Mouse (Mus musculus) ovary, postnatal 14 days (tissue): Measurements from ENCODE around the gene Slc6a20b.
A peak's percentile ranks its signal among the peaks of the same experiment; 100 is the strongest.
"Not testable (repeated sequence)": the region's sequence is repeated elsewhere in the genome, so short reads cannot be mapped to it uniquely, and the experiment has no call there.

Experiments
- DNase-seq: peaks from one replicate; pipeline ENCODE4 v3.0.0; 2022; ENCODE audit warnings: low spot score

Gene Slc6a20b

DNA sequence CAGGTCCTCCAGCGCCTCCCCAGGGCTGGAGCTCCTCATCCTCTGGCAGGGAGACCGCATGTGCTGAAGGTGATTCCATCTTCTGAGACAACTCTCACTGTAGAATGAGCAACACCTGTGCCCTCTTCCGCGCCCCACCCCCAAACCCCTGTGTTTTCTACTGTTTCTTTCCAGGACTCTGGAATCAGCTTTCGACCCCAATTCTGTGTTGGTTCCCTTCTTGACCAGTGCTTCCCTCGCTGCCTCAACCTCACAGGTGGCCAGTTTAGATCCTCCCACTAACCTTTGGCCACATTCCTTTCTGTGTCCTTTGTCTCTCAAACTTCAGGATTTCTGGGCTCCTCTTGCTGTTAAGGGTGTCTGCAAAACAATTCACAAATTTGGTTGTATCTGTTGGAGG is at the start of gene Slc6a20b:
Gene Slc6a20b, minus strand, starts transcription at position 285 of the 400 bp plus-strand sequence.
- no peak for DNase-seq

DNA sequence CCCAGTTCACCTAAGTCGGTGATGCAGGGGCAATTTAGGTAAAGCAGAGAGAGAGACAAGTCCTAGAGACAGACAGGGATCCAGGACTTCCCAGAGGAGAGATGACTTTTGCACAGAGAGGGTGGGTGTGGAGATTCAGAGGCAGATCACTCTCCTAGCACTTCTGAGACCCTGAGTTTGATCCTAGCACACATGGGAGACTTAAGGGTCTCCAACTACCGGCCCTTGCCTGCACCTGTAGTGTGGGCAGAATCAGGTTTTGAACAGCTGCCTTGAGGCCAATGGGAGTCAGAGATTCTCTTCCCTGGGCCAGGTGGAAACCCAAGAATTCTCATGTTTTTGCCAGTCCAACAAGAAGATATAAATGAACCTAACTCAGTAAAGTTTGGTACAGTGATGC is 46.8 kb upstream of the Slc6a20b start:
- DNase-seq = no peak

DNA sequence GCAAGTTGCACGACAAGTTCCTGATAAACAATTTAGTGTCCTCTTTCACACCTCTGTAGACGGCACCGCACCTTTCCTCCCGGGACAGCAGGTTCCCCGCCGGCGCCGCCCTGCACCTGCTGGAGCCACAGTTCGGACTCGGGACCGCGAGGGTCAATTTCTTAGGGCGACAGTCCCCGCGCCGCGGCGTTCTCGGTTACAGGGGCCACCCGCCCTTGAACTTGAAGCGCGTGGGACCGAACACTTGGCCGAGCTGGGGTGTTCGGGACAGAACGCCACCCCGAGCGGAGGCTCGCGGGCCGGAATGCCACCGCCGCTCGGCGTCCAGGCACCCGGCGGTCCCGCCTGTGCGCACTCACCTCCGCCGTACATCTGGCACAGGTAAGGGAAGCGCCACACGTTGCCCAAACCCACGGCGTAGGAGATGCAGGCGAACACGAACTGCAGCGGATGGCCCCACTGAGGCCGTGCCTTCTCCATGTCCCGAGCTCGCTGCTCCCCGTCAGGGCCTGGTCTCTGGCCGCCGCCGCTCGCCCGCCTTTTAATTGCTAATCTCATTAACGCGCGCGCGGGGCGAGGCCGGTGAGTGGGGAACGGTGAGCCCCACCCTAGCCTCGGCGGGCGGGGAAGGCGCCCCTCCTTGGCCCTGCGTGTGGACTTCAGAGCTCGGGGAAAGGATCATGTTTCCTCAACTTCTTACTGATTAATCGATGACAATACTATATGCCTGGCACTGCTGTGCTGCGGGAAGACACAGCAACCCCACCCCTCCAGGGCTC is 46.2 kb upstream of the Slc6a20b start, which contains the start of the genes Ccr9 and Slc6a20a:
Gene Ccr9, plus strand, starts transcription at position 113 of the 779 bp plus-strand sequence.
Gene Slc6a20a, minus strand, starts transcription at position 559 of the 779 bp plus-strand sequence.
- DNase-seq = no peak

DNA sequence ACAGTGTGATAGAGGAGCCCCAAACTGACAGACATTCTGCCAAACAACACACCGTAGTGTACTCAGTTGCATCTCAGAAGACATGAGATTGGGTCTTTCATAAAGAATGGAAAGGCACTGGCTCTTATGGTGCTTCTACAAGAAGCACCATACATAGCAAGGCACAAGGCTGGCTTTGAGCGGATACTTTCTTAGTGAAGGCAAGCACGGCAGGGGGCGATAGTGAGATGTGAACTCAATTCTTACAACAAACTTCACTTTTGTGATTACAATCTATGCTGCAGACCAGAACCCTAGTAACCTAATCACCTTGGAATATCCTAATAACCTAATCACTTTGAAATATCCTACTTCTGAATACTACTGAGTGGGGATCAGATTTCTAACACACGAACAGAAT is 33.3 kb upstream of the Slc6a20b start:
- peak; percentile 28 for DNase-seq

DNA sequence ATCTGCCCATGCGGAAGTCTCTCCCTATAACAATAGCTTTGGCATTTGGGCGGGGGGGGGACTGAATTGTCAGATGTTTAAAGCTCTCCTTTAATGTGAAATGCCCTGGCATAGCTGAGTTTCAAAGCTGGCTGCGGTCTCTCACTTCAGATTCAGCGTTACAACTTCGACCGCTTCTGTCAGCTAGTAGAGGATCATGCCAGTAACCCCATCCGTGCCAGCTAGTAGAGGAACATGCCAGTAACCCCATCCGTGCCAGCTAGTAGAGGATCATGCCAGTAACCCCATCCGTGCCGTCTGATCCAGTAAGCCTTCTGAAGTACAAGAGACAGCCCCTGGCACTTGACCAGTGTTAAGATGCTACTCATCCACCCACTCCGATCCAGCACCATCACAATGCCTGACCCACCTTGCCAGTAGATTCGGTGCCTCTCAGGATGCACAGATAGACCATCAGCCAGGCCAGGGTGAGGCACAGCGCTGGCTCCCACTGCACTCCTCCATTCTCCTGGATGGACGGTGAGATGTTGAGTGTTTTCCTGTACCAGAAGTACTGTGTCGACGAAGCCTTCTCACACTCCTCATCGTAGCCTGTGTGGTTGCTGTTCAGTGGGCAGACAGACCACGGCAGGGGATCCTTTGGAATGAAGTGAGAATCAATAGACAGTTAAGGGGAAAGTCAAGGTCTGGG is 27.8 kb upstream of the Slc6a20b start:
- DNase-seq = not testable (repeated sequence)

DNA sequence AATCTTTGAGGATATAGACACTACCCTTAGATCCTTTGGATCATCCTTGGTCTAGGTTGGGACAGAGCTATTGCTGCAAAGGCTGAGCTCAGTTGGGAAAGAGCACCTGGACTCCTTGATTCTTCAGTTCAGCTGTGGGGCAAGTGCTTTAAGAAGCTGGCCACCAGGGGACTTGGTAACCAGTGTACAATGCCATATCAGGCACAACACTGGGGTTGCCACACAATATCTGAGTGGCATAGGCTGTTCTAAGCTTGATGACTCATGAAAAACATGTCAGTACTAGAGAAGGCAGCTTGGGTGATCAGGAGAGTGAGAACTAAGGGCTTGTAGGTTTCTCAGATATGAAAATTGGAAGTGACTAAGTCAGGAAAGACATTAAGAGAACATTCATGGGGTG is 26.6 kb upstream of the Slc6a20b start:
- DNase-seq = no peak

DNA sequence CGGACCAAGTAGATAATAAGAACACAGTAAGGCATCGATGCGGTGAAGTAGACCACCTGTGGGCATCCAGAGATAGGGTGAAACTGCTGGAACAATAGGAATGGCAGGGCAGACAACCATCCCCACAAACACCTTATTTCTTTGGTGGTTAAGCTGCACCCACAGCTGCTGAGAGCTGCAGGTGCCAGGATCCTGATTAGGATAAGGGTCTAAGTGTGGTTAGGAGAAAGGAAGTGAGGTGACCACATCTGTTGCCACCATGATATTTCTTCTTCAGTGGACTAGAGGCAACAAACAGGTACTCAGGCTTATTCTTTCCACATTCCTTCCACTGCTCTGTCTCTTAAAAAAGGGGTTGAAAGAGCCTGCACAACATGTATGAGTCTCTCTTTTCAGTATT is 25.1 kb upstream of the Slc6a20b start:
- no peak for DNase-seq

DNA sequence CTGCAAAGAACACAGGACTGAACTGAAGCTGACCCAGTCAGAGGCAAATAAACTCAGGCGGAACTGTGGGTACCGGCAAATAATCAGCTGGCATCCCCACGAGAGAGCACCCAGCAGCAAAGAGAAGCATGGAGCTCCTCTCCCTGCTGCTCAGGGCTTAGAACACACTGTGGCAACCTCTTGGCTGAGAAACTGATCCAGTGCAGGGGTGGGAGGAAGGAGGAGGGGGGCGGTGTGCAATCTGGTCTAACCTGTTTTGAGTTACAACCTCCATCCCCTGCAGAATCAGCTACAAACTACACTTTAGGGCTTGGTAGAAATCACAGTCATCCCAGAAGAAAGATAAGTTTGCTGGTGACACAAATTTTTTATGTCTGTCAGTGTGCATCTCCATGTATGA is 19.0 kb upstream of the Slc6a20b start:
- DNase-seq = no peak

DNA sequence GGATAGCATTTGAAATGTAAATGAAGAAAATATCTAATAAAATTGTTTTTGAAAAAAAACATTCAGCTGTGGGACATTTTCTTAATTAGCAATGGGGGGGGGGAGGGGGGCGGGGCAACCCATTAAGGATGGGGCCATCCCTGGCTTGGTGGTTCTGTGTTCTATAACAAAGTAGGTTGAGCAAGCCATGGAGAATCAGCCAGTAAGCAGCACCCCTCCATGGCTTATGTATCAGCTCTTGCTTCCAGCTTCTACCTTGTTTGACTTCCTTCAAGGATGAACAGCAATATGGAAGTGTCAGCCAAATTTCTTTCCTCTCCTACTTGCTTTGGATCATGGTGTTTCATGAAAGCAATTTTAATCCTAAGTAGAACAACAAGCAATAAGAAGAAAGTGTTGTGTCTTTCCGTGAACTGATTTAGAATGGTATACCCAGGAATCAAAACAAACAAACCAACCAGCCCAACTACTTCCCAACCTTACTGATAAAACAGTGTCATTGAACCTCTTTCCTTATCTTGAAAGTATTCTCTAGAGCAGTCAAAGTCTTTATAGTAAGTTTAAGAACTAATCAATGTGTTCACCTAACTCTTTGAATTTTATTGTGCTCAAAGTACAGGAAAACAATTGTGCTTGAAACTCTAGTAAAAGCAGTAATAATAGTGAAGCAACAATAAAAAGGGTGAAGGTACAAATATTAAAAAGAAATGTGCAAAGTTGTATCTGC is 17.6 kb upstream of the Slc6a20b start:
- no peak for DNase-seq

DNA sequence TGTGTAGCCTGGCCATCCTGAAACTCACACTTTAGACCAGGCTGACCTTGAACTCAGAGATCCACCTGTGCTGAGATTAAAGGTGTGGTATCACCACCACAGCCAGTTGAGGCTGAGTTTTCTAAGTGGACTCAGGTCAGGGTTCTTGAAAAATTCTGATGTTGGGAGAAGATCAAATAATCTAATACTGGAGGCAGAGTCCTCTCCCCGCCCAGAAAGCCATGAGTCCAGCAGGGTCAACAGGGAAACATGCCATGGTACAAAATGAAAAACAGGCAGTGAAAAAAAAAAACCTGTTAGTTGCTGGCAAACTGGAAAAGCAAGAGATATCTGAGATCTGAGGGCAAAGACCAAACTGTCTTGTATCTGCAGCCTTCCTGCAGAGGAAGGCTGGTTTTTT is 7.7 kb upstream of the Slc6a20b start:
- no peak for DNase-seq

DNA sequence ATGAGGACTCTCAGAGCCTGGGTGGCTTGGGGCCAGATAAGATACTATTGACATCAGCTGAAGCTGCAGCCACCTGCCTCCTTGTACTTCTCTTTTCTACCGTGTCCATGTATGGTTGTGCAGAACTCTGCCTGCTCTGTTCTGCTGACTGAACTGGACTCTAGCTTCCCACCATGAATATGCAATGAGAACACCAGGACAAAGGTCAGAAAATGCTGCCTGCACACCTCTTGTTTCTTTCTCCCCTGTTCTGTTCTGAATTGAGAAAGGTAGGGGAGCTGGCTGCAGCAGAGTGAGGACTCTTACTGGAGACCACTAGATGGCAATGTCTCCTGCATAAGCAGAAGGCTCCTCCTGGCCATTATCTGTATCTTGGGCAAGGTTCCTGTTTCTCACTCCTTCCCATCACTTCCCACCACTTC is 6.3 kb upstream of the Slc6a20b start:
- no peak for DNase-seq

DNA sequence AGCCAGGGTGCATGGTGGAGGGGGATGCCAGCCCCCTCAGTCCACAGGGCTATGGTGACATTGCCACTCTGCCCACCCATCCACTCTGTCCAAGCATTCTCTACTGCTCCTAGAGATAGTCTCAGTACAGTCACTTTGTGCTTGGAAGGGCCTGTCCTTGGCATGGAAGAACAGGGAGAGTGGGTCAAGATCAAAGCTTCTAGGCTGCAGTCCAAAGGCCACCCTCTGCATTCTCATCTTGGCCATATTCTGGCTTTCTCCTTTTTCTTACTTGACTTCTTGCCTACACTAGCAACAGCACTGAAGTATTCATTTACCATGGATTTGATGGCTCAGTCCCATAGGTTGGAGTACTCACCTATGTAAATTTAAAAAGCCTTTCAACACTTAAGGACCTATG is 5.9 kb upstream of the Slc6a20b start:
- DNase-seq = no peak

DNA sequence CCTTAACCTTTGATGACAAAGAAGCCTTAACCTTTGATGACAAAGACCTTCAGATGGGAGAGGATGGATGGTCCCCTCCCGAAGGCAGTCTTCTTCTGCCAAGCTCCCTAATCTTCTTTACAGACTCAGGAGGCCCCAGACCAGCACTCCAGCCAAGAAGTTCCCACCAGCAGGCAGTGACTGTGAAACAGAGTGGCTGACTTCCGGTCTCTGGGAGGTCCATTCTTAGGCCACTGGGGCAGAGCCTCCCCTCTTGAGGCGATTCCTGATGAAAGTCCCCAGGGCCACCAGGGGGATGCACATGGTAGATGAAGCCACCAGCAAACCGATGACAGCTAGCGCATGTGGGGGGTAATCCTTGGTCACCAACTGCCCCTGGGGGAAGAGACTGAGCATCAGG is 4.4 kb upstream of the Slc6a20b start:
- no peak for DNase-seq

DNA sequence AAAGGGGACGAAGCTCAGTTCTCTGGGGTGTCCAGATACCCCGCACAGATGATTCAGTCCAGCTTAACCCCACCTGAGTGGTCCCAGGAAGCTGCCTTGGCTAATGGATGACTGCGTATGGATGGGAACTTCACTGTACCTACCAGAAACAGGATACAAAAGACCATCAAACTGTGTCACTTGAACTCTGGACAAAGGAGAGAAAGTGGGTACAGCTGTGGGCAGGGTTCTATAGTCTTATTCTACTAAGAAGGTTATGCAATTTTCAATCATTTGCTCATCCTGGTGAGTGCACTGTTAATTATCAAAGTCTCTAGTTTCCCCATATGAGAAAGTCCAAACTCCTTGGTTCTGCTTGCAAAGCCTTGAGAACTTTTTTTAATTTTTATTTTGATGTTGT is 628 bp upstream of the Slc6a20b start:
- no peak for DNase-seq

DNA sequence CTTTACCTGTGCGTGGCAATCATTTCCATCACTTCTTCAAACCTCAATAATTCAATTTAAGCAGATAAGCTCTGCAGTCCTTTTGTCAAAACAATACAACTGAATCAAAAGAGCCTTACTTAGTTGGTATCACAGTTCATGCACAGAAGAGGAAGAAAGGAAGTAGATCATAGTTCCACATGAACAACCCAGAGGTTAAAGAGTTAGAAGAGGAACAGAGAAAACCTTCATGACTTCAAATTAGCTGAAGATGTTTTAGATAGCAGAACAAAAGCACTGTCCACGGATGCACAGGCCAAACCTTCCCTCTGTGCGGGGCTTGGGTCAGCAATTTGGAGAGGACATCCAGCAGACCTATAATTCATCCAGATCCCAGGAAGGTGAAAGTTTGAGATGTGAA is 699 bp downstream of the Slc6a20b start:
- DNase-seq = no peak

DNA sequence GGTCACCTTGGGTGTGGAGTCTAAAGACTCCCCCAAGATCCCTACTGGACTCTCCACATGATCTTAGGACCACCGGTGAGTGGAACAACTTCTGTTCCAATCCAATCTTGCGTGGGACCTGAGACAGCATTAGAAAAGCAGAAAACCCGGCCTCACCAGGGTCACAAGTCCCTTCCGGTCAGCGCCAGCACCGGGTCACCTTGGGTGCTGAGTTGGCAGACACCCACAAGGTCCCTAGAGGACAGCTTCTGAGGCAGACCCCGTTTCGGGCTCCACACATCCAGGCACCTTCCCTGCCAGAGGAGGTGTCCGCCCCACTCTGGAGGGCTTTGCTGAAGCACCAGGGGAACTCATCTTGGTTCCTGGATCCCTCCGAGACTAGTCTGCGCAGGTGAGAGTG is 6.5 kb downstream of the Slc6a20b start:
- no peak for DNase-seq

DNA sequence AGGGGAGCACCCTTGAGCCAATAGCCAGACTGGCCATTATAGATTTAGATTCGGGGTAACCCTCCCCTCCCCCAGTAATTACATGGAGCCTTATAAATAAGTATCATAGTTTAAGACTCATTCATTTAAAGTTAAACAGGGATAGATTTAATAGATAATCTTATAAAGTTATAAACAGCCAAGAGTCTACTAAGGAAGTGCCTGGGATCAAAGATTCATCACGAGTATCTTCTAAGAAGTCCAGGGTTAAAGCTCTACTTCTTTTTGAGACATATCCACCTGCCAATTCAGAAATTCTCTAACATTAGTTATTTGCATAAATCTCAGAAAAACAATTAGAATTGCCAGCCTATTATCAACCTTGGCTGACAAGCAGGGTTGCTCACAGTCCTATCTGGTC is 7.6 kb downstream of the Slc6a20b start:
- DNase-seq = no peak

DNA sequence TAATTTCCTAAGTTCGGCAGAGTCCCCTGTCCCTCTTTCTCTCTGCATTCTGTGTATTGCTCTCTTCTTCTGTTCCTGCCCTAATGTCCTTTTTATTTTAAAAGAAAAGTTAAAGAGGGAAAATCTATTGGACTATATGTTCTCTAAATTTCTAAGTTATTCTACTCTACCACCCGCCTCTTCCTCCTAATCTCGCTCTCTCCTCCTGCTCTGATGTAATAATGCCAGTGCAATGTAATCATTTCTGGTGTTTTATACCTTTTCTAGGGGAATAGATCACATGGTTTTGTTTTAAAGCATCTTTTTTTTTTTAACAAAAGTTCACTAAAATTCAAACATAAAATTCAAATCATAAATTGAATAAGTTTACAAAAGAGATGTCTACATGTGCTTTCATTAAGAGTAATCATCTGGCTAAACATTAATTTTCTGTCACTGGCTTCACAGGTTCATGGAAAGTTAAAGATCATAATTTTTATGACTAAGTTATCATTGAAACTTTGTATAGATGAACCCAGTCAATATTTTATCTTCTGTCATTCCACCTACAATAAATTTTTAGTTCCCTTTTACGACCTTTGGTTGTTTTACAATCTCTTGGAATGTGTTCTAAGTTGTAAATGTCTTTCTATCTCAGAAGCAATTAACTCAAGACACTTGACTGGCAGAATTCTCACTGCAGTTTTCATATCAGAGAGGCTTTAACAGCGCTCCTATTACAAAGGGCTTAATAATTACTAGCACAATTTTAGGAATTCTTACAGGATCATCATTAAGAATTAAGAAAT is 11.9 kb downstream of the Slc6a20b start:
- no peak for DNase-seq

DNA sequence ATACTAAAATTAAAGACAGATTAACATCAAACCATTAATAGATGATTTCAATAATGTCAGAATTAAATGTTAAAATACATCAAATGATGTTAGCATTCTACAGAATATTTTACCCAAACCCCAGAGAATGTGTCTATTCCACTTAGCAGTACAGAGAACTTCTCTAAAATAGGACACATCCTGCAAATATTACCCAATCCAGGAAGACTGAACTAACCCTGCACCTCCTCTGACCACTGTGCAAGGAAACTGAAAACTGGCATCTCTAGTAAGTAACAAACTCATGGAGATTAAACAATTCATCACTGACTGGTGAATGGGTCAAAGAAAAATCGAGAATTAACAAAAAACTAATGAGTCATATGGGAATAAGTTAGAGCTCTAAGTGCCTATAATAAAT is 30.8 kb downstream of the Slc6a20b start:
- DNase-seq = no peak

DNA sequence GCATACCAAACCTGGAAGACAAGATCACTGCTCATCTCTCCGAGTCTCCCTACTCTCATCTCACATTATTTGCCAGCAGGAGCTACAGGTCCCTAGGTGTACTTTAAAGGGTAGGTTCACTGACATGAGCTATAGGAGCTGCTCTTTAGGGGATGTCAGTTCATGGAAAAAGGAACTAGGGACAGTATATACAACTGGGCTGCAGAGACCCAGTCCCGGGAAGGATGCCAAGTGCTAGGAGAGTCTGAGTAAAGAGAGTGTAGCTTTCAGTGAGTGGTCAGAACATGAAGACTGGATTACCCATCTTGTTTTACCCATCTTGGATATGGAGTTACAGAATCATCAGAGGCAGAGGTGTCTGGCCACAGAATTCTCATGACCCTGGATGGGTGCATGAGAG is 35.0 kb downstream of the Slc6a20b start:
- DNase-seq = no peak

DNA sequence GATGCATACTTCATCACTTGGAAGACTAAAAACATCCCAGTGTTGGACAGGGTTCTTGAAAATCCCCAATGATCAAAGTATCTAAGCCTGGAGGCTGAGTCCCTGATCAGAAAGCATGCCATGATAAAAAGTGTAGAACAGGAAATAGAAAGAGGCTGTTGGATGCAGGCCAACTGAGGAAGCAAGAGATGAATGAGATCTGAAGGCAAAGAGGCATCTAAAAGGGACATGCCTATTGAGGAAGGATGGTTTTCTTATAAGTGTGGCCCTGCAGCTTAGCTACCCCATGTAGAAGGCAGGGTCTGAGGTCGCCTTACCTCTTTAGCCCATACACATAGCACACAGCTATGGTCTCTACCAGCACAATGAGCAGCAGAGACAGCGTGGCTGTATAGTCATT is 35.5 kb downstream of the Slc6a20b start:
- no peak for DNase-seq

DNA sequence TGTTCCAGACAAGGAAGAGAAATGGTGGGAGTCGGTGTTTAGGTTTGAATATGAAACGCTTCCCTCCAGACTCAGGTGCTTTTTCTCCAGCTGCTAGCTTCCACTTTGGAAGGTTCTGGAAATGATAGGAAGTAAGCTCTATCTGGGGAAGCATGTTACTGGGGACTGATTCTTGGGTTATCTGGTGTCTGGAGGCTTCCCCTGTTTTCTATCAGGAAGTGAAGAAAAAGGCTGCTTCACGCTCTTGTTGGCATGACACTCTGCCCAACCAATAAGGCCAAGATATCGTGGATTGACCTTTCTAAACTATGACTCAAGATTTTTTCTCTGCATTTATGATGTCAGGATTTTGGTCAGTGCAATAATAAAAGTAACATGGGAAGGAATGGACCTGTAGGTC is 37.2 kb downstream of the Slc6a20b start:
- no peak for DNase-seq
